Mouse (Mus musculus): ENCODE results near the gene Apoh.
A peak's percentile ranks its signal among the peaks of the same experiment; 100 is the strongest.

Apoh gene

GRCm38 (mm10) chr11:108378363-108378751, 35.2 kb downstream of the Apoh start:
- no peak for DNase-seq (ENCODE audit: low read depth, low spot score)

GRCm38 (mm10) chr11:108382664-108383063, 39.5 kb downstream of the Apoh start:
- DNase-seq (ENCODE audit: low read depth, low spot score), result no peak

DNA sequence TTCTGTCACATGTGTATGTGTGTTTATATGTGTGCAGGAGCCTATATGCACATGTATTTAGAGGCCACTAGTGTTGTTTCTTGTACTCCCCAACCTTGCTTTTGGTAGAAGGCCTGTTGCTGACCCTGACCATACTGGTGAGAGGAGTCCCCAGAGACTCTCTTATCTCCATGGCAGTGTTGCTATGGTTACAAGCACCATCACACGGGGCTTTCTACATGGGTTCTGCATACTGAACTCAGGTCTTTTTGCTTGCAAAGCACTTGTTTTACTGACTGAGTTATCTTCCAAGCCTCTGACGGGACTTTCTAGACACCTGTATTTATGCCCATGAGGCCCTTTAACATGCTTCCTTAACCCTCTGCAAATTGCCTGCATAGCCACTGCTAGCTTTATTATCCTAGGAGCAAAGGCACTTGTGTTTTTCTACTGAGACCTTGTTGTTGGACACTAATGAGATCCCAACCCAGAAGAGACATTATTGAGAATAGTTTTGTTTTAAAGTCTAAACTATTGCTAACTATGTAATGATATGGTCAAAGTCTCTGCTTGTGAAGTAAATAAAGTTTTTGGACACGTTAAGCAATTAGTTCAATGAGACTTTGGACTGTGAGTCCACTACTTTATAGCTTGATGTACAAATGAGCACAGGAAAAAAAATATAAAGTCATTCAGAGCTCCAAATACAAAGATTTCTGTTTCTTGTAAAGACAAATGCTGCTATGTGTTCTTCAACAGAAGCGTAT, 41.9 kb downstream of the Apoh start:
- DNase-seq (ENCODE audit: low read depth, low spot score), result no peak

GRCm38 (mm10) chr11:108385666-108386024, 42.5 kb downstream of the Apoh start:
- DNase-seq (ENCODE audit: low read depth, low spot score), result no peak

DNA sequence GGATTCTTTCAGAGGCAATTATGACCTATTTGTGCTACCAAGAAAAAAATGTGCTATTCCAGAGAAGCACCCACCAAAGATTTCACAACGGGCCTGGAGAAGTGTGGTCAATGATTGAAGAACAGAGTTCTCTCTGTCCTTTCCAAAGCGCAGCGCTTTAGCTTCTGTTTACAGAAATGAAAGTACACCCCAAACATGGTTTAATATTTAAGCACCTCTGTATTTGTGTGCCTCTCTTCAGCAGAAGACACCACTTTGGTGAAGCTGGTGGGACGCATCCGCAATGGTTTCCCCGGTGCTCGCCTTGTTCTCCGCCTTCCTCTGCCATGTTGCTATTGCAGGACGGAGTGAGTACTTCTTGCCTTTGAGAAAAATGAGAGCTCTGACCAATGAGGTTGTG, 51.9 kb downstream of the Apoh start:
- no peak for DNase-seq (ENCODE audit: low read depth, low spot score)

- no peak for DNase-seq (ENCODE audit: low read depth, low spot score)
Observed at GRCm38 (mm10) chr11:108396076-108396829, 53.1 kb downstream of the Apoh start.

- no peak for DNase-seq (ENCODE audit: low read depth, low spot score)
Observed at GRCm38 (mm10) chr11:108409876-108410644, 66.9 kb downstream of the Apoh start.

DNA sequence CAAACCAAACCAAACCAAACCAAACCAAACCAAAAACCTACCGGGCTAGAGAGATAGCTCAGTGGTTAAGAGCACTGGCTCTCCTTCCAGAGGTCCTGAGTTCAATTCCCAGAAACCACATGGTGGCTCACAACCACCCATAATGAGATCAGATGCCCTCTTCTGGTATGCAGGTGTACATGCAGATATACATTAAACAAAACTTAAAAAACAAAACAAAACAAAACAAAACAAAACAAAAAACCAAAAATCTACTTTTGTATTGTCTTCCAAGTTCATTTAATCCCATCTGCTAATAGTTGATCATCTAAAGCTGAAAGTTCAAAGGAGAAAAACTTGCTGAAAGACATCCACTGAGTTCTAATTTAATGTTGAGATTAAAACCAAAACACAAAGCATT, 73.2 kb downstream of the Apoh start:
- no peak for DNase-seq (ENCODE audit: low read depth, low spot score)

GRCm38 (mm10) chr11:108418540-108418939, 75.4 kb downstream of the Apoh start:
- peak; percentile 24 for DNase-seq (ENCODE audit: low read depth, low spot score)

DNA sequence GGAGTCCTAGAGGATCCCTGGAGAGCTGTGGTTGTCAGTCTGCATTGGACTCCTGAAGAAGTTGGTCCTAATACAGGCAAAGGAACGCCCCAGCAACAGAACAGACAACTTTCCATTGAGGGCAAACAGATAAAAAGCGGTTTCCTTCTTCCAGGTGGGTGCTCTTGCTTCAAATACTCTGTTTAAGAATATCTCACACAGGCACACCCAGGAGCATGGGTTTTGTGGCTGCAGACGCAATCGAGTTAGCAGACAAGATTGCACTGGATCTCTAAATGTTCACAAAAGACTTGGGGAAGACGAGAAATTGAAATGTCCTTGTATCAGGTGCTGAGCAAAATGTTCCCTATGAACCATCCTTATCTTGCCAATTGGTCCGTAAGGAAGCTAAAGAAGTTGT, 76.1 kb downstream of the Apoh start:
- DNase-seq (ENCODE audit: low read depth, low spot score), result no peak

GRCm38 (mm10) chr11:108420751-108421150, 77.6 kb downstream of the Apoh start:
- no peak for DNase-seq (ENCODE audit: low read depth, low spot score)

- DNase-seq (ENCODE audit: low read depth, low spot score), result no peak
Observed at GRCm38 (mm10) chr11:108423221-108423620, 80.1 kb downstream of the Apoh start.

GRCm38 (mm10) chr11:108424111-108424510, 81.0 kb downstream of the Apoh start:
- DNase-seq (ENCODE audit: low read depth, low spot score), result no peak

DNA sequence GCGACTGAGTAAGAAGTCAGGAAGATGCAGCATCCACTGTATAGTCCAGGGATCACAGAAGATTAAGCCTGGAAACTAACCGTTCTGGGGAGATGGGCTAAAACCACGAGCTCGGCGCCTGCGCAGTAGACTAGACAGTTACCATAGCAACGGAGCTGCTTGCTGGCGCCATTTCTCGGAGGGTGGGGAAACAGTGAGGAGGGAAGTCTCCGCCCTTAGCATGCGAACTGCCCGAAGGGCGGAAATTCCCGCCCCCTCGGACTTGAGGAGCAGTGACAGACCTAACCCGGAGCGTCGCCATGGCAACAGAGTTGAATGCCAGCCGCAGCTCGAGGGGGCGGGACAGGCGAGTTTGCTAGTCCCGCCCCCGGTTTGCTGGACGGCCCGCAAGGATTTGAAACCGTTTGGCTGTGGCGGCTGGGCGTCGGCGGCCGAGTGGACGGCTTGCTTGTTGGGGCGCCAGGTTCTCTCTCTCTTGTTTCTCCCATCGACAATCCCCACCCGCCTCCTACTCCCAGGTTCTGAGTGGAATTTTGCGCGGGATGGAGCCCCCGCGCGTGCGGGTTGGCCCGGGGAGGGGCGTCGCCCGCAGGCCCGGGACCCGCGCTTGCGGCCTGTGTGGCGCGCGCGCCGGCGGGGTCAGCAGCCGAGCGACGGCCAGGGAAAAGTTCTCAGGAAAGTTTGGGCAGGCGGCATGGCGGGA, 81.9 kb downstream of the Apoh start, which contains the start of gene Cep112:
TSS of gene Cep112 (plus strand) at position 304 of the 703 bp plus-strand sequence.
- peak; percentile 100 for DNase-seq (ENCODE audit: low read depth, low spot score)

GRCm38 (mm10) chr11:108425592-108425921, 82.4 kb downstream of the Apoh start:
- DNase-seq (ENCODE audit: low read depth, low spot score), result no peak

DNA sequence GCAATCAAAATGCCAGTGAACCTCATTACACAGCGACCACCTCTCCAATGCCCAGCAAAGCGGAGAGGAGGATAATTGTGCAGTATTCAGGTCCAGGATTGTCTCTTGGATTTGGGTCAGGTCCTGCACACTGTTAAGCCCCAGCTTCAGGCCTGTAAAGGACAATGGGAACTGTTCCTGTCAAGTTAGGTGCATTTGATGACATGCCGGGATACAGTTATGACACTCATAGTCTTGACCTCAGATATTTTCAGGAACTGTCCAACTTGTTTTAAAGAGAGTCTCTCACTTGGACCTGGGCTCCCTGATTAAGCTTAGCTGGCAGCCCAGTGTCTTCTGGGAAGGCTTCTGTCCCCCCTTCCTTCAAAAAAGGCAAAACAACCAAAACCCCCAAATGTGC, 82.9 kb downstream of the Apoh start:
- DNase-seq (ENCODE audit: low read depth, low spot score), result no peak

- DNase-seq (ENCODE audit: low read depth, low spot score), result no peak
Observed at GRCm38 (mm10) chr11:108427191-108427590, 84.0 kb downstream of the Apoh start.

GRCm38 (mm10) chr11:108429076-108429475, 85.9 kb downstream of the Apoh start:
- no peak for DNase-seq (ENCODE audit: low read depth, low spot score)

DNA sequence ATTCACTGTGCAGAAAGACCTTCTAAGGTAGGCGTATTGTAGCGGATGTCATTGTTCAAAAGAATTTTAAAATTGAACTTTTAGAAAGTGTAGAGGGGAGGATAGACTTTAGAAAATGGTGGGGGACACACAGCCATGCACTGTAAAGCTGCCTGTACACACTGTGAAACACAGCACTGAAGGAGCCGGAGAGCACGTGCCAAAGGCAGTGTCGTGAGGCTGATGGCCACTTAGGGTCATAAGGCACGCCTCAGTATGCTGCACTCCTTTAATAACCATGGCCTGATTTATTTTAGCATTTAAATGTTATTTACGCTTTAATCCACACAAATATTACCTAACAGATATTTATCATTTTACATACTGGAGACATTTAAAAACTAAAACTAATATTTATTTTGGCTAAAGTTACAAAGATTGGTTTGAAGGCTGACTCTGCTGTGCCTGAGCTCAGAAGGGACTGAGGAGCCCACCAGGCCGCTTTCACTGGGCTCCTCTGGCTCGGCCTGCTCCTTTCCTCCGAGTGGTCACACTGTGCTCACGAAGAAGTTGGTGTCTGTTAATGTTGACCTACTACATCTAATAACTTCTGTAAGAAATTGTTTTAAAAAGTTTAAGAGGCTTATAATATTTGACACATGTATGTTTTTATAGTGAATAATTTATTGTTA, 100.9 kb downstream of the Apoh start:
- DNase-seq (ENCODE audit: low read depth, low spot score), result no peak

DNA sequence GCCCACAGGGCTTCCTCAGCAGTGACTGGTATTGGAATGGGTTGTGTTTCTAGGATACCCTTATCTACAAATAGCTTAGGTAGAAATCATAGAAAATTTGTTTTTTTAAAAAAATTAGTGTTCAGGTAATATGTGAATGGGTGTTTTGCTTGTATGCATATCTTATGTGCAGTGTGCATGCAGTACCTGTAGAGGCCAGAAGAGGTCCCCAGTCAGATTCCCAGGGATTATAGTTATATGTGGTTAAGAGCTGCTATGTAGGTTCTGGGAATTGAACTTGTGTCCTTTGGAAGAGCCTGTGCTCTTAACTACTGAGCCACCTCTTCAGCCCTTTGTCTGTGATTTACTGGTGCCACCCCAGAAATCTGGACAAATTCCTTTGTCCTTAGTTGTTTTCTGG, 104.0 kb downstream of the Apoh start:
- DNase-seq (ENCODE audit: low read depth, low spot score), result no peak

DNA sequence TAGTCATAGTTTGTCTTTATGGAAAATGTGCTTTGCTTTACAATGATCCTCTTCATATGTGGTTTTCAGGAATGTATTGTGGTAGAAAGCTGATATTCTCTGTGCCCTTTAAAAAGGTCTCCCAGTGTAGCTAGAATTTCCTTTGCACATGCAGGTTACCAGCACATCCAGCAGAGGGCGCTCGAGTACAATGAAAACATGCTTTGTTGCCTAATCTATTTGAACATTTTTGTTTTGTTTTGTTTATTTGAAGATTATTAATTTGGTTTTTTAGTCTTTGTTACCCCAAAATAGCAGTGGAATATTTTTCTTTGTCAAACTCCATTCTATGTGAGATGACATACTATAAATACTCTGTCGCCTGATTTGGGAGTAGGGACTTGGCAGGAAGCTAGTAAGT, 106.7 kb downstream of the Apoh start:
- peak; percentile 70 for DNase-seq (ENCODE audit: low read depth, low spot score)
